Mouse (Mus musculus) MEL (cell line): ENCODE measurements around the gene Dhx30. TPM values are rescaled to one million over a fixed set of nuclear protein-coding genes. Genes with fewer than 3 reads are reported as not detected.

Experiments used
- DNase-seq: peaks from one replicate; pipeline ENCODE4 v3.0.0; 2011; ENCODE audit warnings: low read depth, low spot score
- H3K27ac ChIP-seq: 2 replicates; pipeline ENCODE4 v1.5.1; 2012; ENCODE audit warnings: low read depth, mild to moderate bottlenecking, control low read depth, low read length, moderate library complexity; ENCODE audit not compliant: control insufficient read depth
- H3K27me3 ChIP-seq, 2 experiments: fragments of 150-350 bp in 1 of 2; sonication (generic) in 1 of 2; 2 replicates each; pipeline ENCODE4 v1.6.1; 2012; ENCODE audit warnings: low read length in 2 of 2, mild to moderate bottlenecking in 2 of 2, improper control_type of control experiment in 1 of 2, moderate library complexity in 1 of 2; ENCODE audit not compliant: insufficient read depth in 2 of 2, control insufficient read depth in 1 of 2
- H3K36me3 ChIP-seq, 2 experiments: 2 replicates each; pipeline ENCODE4 v1.6.1; 2012 to 2014; ENCODE audit warnings: low read length in 2 of 2, improper control_type of control experiment in 1 of 2, inconsistent platforms in 1 of 2, mild to moderate bottlenecking in 1 of 2; ENCODE audit not compliant: insufficient read depth in 2 of 2, control insufficient read depth in 1 of 2
- H3K4me1 ChIP-seq, 2 experiments: fragments of 150-350 bp in 1 of 2; sonication (generic) in 1 of 2; 2 replicates each; pipeline ENCODE4 v1.6.1; 2012; ENCODE audit warnings: low read length in 2 of 2, improper control_type of control experiment in 1 of 2, mild to moderate bottlenecking in 1 of 2; ENCODE audit not compliant: insufficient read depth in 2 of 2, control insufficient read depth in 1 of 2
- H3K4me3 ChIP-seq, 2 experiments: fragments of 150-350 bp in 1 of 2; sonication (generic) in 1 of 2; 2 replicates each; pipeline ENCODE4 v1.5.1; 2012; ENCODE audit warnings: low read depth in 2 of 2, low read length in 2 of 2, mild to moderate bottlenecking in 2 of 2, moderate library complexity in 2 of 2, control low read depth in 1 of 2, improper control_type of control experiment in 1 of 2; ENCODE audit not compliant: control insufficient read depth in 1 of 2, insufficient read depth in 1 of 2
- H3K79me2 ChIP-seq: 2 replicates; pipeline ENCODE4 v1.6.1; 2012; ENCODE audit warnings: mild to moderate bottlenecking, low read length, moderate library complexity; ENCODE audit not compliant: control insufficient read depth, poor library complexity, insufficient read depth
- H3K9ac ChIP-seq: 2 replicates; pipeline ENCODE4 v1.6.1; 2012; ENCODE audit warnings: low read depth, mild to moderate bottlenecking, control low read depth, low read length, moderate library complexity; ENCODE audit not compliant: control insufficient read depth, poor library complexity, severe bottlenecking
- H3K9me3 ChIP-seq: fragments of 150-350 bp; sonication (generic); replicated peaks from 2 replicates; pipeline ENCODE4 v1.6.1; 2012; ENCODE audit warnings: mild to moderate bottlenecking, low read length, improper control_type of control experiment, moderate library complexity; ENCODE audit not compliant: insufficient read depth
- BHLHE40 ChIP-seq: IDR thresholded peaks from 2 replicates; pipeline ENCODE4 v1.6.1; 2012; ENCODE audit warnings: low read depth, mild to moderate bottlenecking, inconsistent platforms, low read length, improper control_type of control experiment, borderline replicate concordance
- CHD2 ChIP-seq: IDR thresholded peaks from 2 replicates; pipeline ENCODE4 v1.6.1; 2011; ENCODE audit warnings: low read length, improper control_type of control experiment
- GATA1 ChIP-seq: IDR thresholded peaks from 2 replicates; pipeline ENCODE4 v1.6.1; 2011; ENCODE audit warnings: low read depth, low read length, improper control_type of control experiment
- JUND ChIP-seq: IDR thresholded peaks from 2 replicates; pipeline ENCODE4 v1.6.1; 2011; ENCODE audit warnings: low read depth, mild to moderate bottlenecking, improper control_type of control experiment, low read length
- MAFK ChIP-seq: IDR thresholded peaks from 2 replicates; pipeline ENCODE4 v1.6.1; 2011; ENCODE audit warnings: low read depth, mild to moderate bottlenecking, low read length, improper control_type of control experiment, borderline replicate concordance
- MAX ChIP-seq: IDR thresholded peaks from 2 replicates; pipeline ENCODE4 v1.6.1; 2011; ENCODE audit warnings: low read length, improper control_type of control experiment
- MAZ ChIP-seq: IDR thresholded peaks from 2 replicates; pipeline ENCODE4 v1.6.1; 2012; ENCODE audit warnings: low read depth, mild to moderate bottlenecking, inconsistent platforms, low read length, improper control_type of control experiment
- MEF2A ChIP-seq: IDR thresholded peaks from 2 replicates; pipeline ENCODE4 v1.6.1; 2014; ENCODE audit warnings: low read depth, mild to moderate bottlenecking, inconsistent platforms, low read length, improper control_type of control experiment; ENCODE audit not compliant: poor library complexity, insufficient replicate concordance, severe bottlenecking; ENCODE audit errors: extremely low read depth
- NRF1 ChIP-seq: IDR thresholded peaks from 2 replicates; pipeline ENCODE4 v1.6.1; 2014; ENCODE audit warnings: low read depth, mild to moderate bottlenecking, inconsistent platforms, low read length, improper control_type of control experiment, moderate library complexity; ENCODE audit not compliant: poor library complexity, insufficient read depth, severe bottlenecking
- POLR2A ChIP-seq, 2 experiments: IDR thresholded peaks; 2 replicates each; pipeline ENCODE4 v1.6.1; 2011 to 2012; ENCODE audit warnings: low read length in 2 of 2, mild to moderate bottlenecking in 2 of 2, control low read depth in 1 of 2, improper control_type of control experiment in 1 of 2, low read depth in 1 of 2, moderate library complexity in 1 of 2; ENCODE audit not compliant: control insufficient read depth in 1 of 2, insufficient read depth in 1 of 2, poor library complexity in 1 of 2
- POLR2AphosphoS5 ChIP-seq: IDR thresholded peaks from 2 replicates; pipeline ENCODE4 v1.6.1; 2012; ENCODE audit warnings: low read depth, borderline replicate concordance, mild to moderate bottlenecking, inconsistent platforms, low read length, moderate library complexity, mixed read lengths
- RCOR1 ChIP-seq: IDR thresholded peaks from 2 replicates; pipeline ENCODE4 v1.6.1; 2012; ENCODE audit warnings: low read depth, mild to moderate bottlenecking, inconsistent platforms, low read length, improper control_type of control experiment
- TAL1 ChIP-seq: IDR thresholded peaks from 2 replicates; pipeline ENCODE4 v1.6.1; 2012; ENCODE audit warnings: mild to moderate bottlenecking, inconsistent platforms, low read length, moderate library complexity, mixed read lengths
- TBP ChIP-seq: IDR thresholded peaks from 2 replicates; pipeline ENCODE4 v1.8.0; 2011; ENCODE audit warnings: low read depth, low read length, improper control_type of control experiment
- USF1 ChIP-seq: IDR thresholded peaks from 2 replicates; pipeline ENCODE4 v1.6.1; 2014; ENCODE audit warnings: low read depth, mild to moderate bottlenecking, inconsistent platforms, low read length, improper control_type of control experiment, moderate library complexity
- USF2 ChIP-seq, 2 experiments: IDR thresholded peaks; 2 replicates each; pipeline ENCODE4 v1.6.1; 2011 to 2012; ENCODE audit warnings: improper control_type of control experiment in 2 of 2, low read length in 2 of 2, borderline replicate concordance in 1 of 2, inconsistent platforms in 1 of 2, low read depth in 1 of 2, mild to moderate bottlenecking in 1 of 2; ENCODE audit not compliant: insufficient read depth in 1 of 2
- ZMIZ1 ChIP-seq: IDR thresholded peaks from 2 replicates; pipeline ENCODE4 v1.6.1; 2012; ENCODE audit warnings: low read depth, mild to moderate bottlenecking, inconsistent platforms, low read length, improper control_type of control experiment, moderate library complexity
- polyA plus RNA-seq, 2 experiments: library from polyadenylated mRNA; stranded (reverse) in 1 of 2; unstranded in 1 of 2; fragments of >175 nt in 1 of 2; fragments of >200 nt in 1 of 2; gene quantifications; 2 replicates each; pipeline versions ENCODE4 v1.2.1 to v1.2.4; 2012; ENCODE audit warnings: low replicate concordance in 2 of 2, low read depth in 1 of 2; ENCODE audit not compliant: insufficient read length in 2 of 2, insufficient read depth in 1 of 2, missing spikeins in 1 of 2
- total RNA-seq: library from RNA; depleted of rRNA; stranded (reverse); fragments of 300-350 nt; gene quantifications from 2 replicates; pipeline ENCODE4 v1.2.3, GENCODE M21; 2012; rRNA removed

The Dhx30 gene
- total RNA-seq = 113 and 126 TPM in 2 replicates
- polyA plus RNA-seq = 100 to 1,000 TPM in 1 of 2 experiments, not detected in 1; 113 TPM

DNA sequence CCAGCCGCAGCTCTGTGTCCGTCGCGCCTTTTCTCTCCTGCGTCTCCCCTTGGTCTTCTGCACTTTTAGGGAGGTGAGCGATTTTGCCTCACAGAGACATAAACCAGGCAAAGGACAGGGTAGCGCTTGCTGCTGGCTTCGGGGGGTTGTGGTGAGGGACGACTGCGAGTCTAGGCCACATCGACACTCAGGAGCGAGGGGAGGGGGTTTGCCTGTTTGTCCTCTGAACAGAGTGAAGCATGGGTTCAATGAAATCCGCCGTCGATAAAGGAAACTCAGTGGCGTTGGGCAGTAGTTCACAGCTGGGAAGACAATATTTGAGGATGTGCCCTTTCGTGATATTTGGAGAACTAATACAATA, at the start of gene Dhx30:
Gene Dhx30 (minus strand): TSS at position 52 of the 361 bp plus-strand sequence.
- Histone ChIP-seq H3K36me3 (peaks cover 5 to 12% of the 10 kb centered on the region in 2 experiments), H3K27ac (peak within 1 kb of the TSS; percentile 82), H3K79me2 (peaks cover 24% of the 10 kb centered on the region), H3K4me1 (peaks cover 2 to 3% of the 10 kb centered on the region in 2 experiments; a peak in 2 of 4 replicates), H3K4me3 (peak within 1 kb of the TSS; percentile 90 to 99), H3K9me3 (no peaks in the 10 kb centered on the region), H3K9ac (peak within 1 kb of the TSS; percentile 95), H3K27me3 (no peaks in the 10 kb centered on the region)
- TF ChIP-seq MAX (0 out of 2 replicates have a peak, but pooled peaks have one; percentile 25), CHD2 (no peak)
- DNase-seq = no peak

DNA sequence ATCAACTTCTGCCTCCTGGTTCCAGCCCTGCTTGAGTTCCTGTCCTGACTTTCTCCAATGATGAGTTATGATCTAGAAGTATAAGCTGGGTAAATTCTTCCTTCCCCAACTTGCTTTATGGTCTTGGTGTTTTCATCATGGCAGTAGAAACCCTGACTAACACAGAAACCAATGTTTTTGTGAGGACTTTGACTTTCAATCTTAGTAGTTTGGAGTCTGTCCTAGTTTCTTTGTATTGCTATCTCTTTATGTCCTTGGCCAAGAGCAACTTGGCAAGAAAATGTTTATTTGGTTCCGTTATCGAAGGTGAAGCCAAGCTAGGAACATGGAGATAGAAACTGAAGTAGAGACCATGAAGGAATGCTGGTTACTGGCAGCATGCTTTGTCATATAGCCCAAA, 45.4 kb upstream of the Dhx30 start:
- H3K79me2 ChIP-seq = no peaks in the 10 kb centered on the region
- no peak for DNase-seq
- no peaks in the 10 kb centered on the region for H3K4me1 ChIP-seq
- no peak for TF ChIP-seq BHLHE40
- no peak for TF ChIP-seq POLR2AphosphoS5
- TF ChIP-seq USF1 = no peak
- TF ChIP-seq TBP = no peak
- no peak for TF ChIP-seq NRF1
- no peak for TF ChIP-seq USF2 (IDR thresholded peaks at IDR 0.05; ENCODE audit: borderline replicate concordance in 1 of 2, insufficient read depth in 1 of 2, low read depth in 1 of 2, low read length in 2 of 2)
- TF ChIP-seq GATA1 = no peak
- no peak for TF ChIP-seq TAL1
- no peak for TF ChIP-seq MEF2A
- no peak for TF ChIP-seq JUND
- TF ChIP-seq POLR2A (IDR thresholded peaks at IDR 0.05; ENCODE audit: control insufficient read depth in 1 of 2, insufficient read depth in 1 of 2, low read depth in 1 of 2, low read length in 2 of 2, poor library complexity in 1 of 2) = no peak
- TF ChIP-seq RCOR1 = no peak
- TF ChIP-seq ZMIZ1 = no peak
- TF ChIP-seq MAZ = no peak
- TF ChIP-seq MAFK = no peak
- peaks cover 0 to 30% of the 10 kb centered on the region in 2 experiments; a peak in 2 of 4 replicates for H3K36me3 ChIP-seq
- no peaks in the 10 kb centered on the region for H3K9me3 ChIP-seq
- H3K27ac ChIP-seq = no peak overlapping the region
- H3K4me3 ChIP-seq = no peak overlapping the region
- no peaks in the 10 kb centered on the region for H3K27me3 ChIP-seq
- H3K9ac ChIP-seq = no peak overlapping the region
